Mouse (Mus musculus) midbrain, embryonic 14.5 days (tissue): ENCODE data around the gene Qsox2. TPM values are rescaled to one million over a fixed set of nuclear protein-coding genes. Genes with fewer than 3 reads are reported as not detected.

Source experiments
- ATAC-seq: fragments of 200-750 bp; cut with Nextera tagmentation; 2 replicates; pipeline ENCODE4 v1.8.0; 2017; ENCODE audit warnings: moderate number of reproducible peaks, moderate library complexity; ENCODE audit not compliant: low FRiP score, low TSS enrichment
- DNase-seq: peaks from one replicate; pipeline ENCODE4 v3.0.0-alpha.2; 2015
- H3K27ac ChIP-seq: fragments of 300-500 bp; sonication (generic); replicated peaks from 2 replicates; pipeline ENCODE4 v1.5.1; 2014; ENCODE audit warnings: mild to moderate bottlenecking, low read depth, low read length, moderate library complexity
- H3K27me3 ChIP-seq: fragments of 300-500 bp; sonication (generic); 2 replicates; pipeline ENCODE4 v1.6.1; 2014; ENCODE audit warnings: low read length, control low read depth, mixed read lengths; ENCODE audit not compliant: control insufficient read depth, insufficient read depth
- H3K36me3 ChIP-seq: fragments of 300-500 bp; sonication (generic); 2 replicates; pipeline ENCODE4 v1.6.1; 2014; ENCODE audit warnings: low read length, control low read depth; ENCODE audit not compliant: control insufficient read depth, insufficient read depth
- H3K4me1 ChIP-seq: fragments of 300-500 bp; sonication (generic); 2 replicates; pipeline ENCODE4 v1.6.1; 2014; ENCODE audit warnings: mild to moderate bottlenecking, antibody characterized with exemption, low read length, control low read depth; ENCODE audit not compliant: control insufficient read depth, insufficient read depth
- H3K4me2 ChIP-seq: fragments of 300-500 bp; sonication (generic); 2 replicates; pipeline ENCODE4 v1.6.1; 2014; ENCODE audit warnings: mild to moderate bottlenecking, low read length, moderate library complexity
- H3K4me3 ChIP-seq: fragments of 300-500 bp; sonication (generic); replicated peaks from 2 replicates; pipeline ENCODE4 v1.5.1; 2014; ENCODE audit warnings: low read depth, low read length
- H3K9ac ChIP-seq: fragments of 300-500 bp; sonication (generic); replicated peaks from 2 replicates; pipeline ENCODE4 v1.6.1; 2014; ENCODE audit warnings: mild to moderate bottlenecking, low read length, moderate library complexity
- H3K9me3 ChIP-seq: fragments of 300-500 bp; sonication (generic); 2 replicates; pipeline ENCODE4 v1.6.1; 2016; ENCODE audit warnings: low read length, control low read depth, mixed read lengths; ENCODE audit not compliant: control insufficient read depth
- WGBS: fragments of 180-500 bp; shearing (Covaris S2); extraction: QIAGEN DNeasy Blood & Tissue Kit; methylation state at CpG from one replicate; pipeline ENCODE4 v1.1.7; 2014; 5-methylcytosine and 5-hydroxymethylcytosine counted together
- polyA plus RNA-seq: library from polyadenylated mRNA; unstranded; fragments of >200 nt; fragmentation: Nextera tagmentation; extraction: Ambion mirVana; gene quantifications from 2 replicates; pipeline ENCODE4 v1.2.1, GENCODE M21; 2014

Qsox2 gene
- polyA plus RNA-seq, 1 experiment from 2014 or later = 15.5 TPM

DNA sequence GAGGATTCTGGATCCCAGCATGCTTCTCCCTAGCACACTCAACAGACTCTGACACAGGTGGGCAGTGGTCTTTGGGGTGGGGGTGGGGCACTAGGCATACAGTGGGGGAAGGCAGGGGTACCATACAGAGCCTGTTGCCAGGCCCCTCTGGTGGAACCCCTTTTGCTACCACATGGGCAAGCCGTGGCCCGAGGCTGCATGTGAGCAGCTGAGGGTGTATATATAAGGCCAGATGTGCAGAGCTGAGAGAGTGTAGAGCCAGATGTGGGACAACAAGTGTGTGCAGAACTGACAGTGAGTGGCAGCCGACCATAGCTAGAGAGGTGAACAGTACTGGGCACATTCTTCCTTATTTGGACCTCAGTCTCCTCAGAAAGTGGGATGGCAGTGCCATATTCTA is 70.4 kb downstream of the Qsox2 start:
- ATAC-seq (no peak), DNase-seq (no peak)
- H3K4me2 ChIP-seq = no peak overlapping the region
- H3K36me3 ChIP-seq = no peaks in the 10 kb centered on the region
- H3K4me1 ChIP-seq = peaks cover 19% of the 10 kb centered on the region; the same call in 1 of the 2 replicates
- no peak overlapping the region for H3K27ac ChIP-seq
- no peak overlapping the region for H3K9ac ChIP-seq
- no peak overlapping the region for H3K4me3 ChIP-seq
- 87% methylated on average over 3 of the region's 3 CpGs for WGBS
- H3K9me3 ChIP-seq = no peaks in the 10 kb centered on the region
- H3K27me3 ChIP-seq = no peaks in the 10 kb centered on the region

Other genes starting within 250 kb of the Qsox2 start
- 122 and 129 TPM in 2 replicates for gene Ubac1, start 215.8 kb downstream of the Qsox2 start, polyA plus RNA-seq
- gene Nacc2, start 114.3 kb downstream of the Qsox2 start, polyA plus RNA-seq = 8.2 and 10.3 TPM in 2 replicates
- not detected in 2 replicates for gene Lhx3, start 29.2 kb downstream of the Qsox2 start, polyA plus RNA-seq
- gene Ccdc187, start 57.0 kb upstream of the Qsox2 start, polyA plus RNA-seq = 0.11 and 0.20 TPM in 2 replicates
- gene Gpsm1, start 78.0 kb upstream of the Qsox2 start, polyA plus RNA-seq = 99.4 and 121 TPM in 2 replicates
- gene Dnlz, start 114.6 kb upstream of the Qsox2 start, polyA plus RNA-seq = 27.9 and 28.1 TPM in 2 replicates
- 1.5 and 1.7 TPM in 2 replicates for gene Card9, start 123.4 kb upstream of the Qsox2 start, polyA plus RNA-seq
- gene Snapc4, start 143.1 kb upstream of the Qsox2 start, polyA plus RNA-seq = 25.3 and 30.7 TPM in 2 replicates
- gene Entr1, start 151.8 kb upstream of the Qsox2 start, polyA plus RNA-seq = 143 and 161 TPM in 2 replicates
- 68.0 and 80.9 TPM in 2 replicates for gene Pmpca, start 151.8 kb upstream of the Qsox2 start, polyA plus RNA-seq
- gene Inpp5e, start 171.7 kb upstream of the Qsox2 start, polyA plus RNA-seq = 20.7 and 26.3 TPM in 2 replicates
- gene Sec16a, start 207.7 kb upstream of the Qsox2 start, polyA plus RNA-seq = 24.3 and 32.4 TPM in 2 replicates